Mouse (Mus musculus): ENCODE data around the gene Slc6a5. TPM values are rescaled to one million over a fixed set of nuclear protein-coding genes. Genes with fewer than 3 reads are reported as not detected.

Slc6a5 gene
- not detected for polyA plus RNA-seq (2017; shearing (Covaris generic))

DNA sequence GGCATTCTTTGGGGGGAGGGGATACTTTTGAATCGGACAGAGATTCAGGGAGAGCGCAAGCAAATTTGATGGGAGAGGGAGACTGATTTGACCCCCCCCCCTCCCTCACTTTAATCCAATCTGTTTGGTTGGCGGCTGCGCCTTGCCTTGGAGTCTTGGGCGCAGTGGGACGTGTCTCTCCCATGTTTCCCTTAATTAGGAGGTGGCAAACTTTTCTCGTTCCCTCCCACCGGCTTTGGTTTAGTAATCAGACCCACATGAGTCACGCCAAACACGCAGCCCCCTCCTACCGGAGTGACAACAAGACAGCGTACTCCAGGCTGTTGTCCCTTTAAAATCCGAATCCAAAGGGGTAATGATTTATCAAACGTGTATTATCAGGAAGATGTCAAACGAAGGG, at the start of gene Slc6a5:
Slc6a5 (plus strand) TSS at position 297 of the 400 bp plus-strand sequence.

DNA sequence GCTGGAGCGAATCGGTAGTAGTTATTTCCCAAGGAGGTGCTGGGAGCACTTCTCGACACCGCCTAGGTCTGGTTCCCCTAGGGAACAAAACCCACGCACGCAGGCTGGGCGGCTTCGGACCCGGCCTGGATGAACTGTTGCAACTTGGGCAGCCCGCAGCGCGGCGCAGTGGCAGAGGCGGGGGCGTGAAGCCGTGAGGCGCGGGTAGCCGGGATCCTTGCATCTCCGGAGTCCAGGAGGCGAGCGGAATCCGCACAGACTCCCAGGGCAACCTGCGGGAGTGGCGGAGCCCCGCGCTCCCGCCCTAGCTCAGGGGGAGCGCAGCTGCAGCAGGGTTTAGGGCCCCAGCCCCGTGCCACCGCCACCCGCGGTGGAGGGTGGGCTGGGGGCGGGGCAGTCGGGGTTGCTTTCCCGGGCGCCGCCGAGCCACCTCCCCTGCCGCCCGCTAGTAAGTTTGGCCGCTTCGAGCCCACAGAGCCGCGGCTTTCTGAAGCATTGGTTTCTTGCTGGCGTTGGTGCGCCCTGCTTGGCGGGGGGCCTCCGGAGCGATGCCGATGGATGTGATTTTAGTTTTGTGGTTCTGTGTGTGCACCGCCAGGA, 65.0 kb downstream of the Slc6a5 start, which contains the start of gene Nell1:
Nell1 (plus strand) TSS at position 24 of the 600 bp plus-strand sequence.

Other genes starting within 250 kb of the Slc6a5 start
- gene Htatip2, start 151.0 kb upstream of the Slc6a5 start, polyA plus RNA-seq (2017; shearing (Covaris generic)): 50.0 TPM
- 14.4 TPM for gene Prmt3, start 131.8 kb upstream of the Slc6a5 start, polyA plus RNA-seq (2017; shearing (Covaris generic))
- not detected for gene Nell1, start 64.7 kb downstream of the Slc6a5 start, polyA plus RNA-seq (2017; shearing (Covaris generic))